Mouse (Mus musculus) lung, postnatal 0 days (tissue): ENCODE measurements around the gene Gpam. TPM values are rescaled to one million over a fixed set of nuclear protein-coding genes. Genes with fewer than 3 reads are reported as not detected.

ENCODE experiments used
- ATAC-seq: fragments of 200-750 bp; cut with Nextera tagmentation; 2 replicates; pipeline ENCODE4 v1.8.0; 2017; ENCODE audit warnings: moderate library complexity
- DNase-seq: peaks from one replicate; pipeline ENCODE4 v3.0.0-alpha.2; 2016; ENCODE audit warnings: low spot score
- H3K27ac ChIP-seq: fragments of 300-500 bp; sonication (generic); 2 replicates; pipeline ENCODE4 v1.5.1; 2014; ENCODE audit warnings: antibody characterized with exemption, mild to moderate bottlenecking, low read length, mixed read lengths
- H3K27me3 ChIP-seq: fragments of 300-500 bp; sonication (generic); replicated peaks from 2 replicates; pipeline ENCODE4 v1.6.1; 2014; ENCODE audit warnings: low read length, mixed read lengths; ENCODE audit not compliant: insufficient read depth
- H3K36me3 ChIP-seq: fragments of 300-500 bp; sonication (generic); 2 replicates; pipeline ENCODE4 v1.6.1; 2014; ENCODE audit warnings: low read length, mixed read lengths; ENCODE audit not compliant: insufficient read depth
- H3K4me1 ChIP-seq: fragments of 300-500 bp; sonication (generic); 2 replicates; pipeline ENCODE4 v1.6.1; 2014; ENCODE audit warnings: antibody characterized with exemption, low read depth, low read length, mixed read lengths; ENCODE audit not compliant: insufficient read depth
- H3K4me2 ChIP-seq: fragments of 300-500 bp; sonication (generic); replicated peaks from 2 replicates; pipeline ENCODE4 v1.6.1; 2014; ENCODE audit warnings: low read depth, mild to moderate bottlenecking, low read length, moderate library complexity, mixed read lengths
- H3K4me3 ChIP-seq: fragments of 300-500 bp; sonication (generic); 2 replicates; pipeline ENCODE4 v1.5.1; 2014; ENCODE audit warnings: low read depth, low read length
- H3K9ac ChIP-seq: fragments of 300-500 bp; sonication (generic); replicated peaks from 2 replicates; pipeline ENCODE4 v1.6.1; 2014; ENCODE audit warnings: low read depth, mild to moderate bottlenecking
- H3K9me3 ChIP-seq: fragments of 300-500 bp; sonication (generic); 2 replicates; pipeline ENCODE4 v1.6.1; 2016; ENCODE audit warnings: low read length, mixed read lengths
- CTCF ChIP-seq: IDR thresholded peaks from 2 replicates; pipeline ENCODE4 v1.5.1; 2016; ENCODE audit warnings: antibody characterized with exemption, mild to moderate bottlenecking
- EP300 ChIP-seq: IDR thresholded peaks from 2 replicates; pipeline ENCODE4 v1.6.1; 2016; ENCODE audit warnings: antibody characterized with exemption, mild to moderate bottlenecking, control low read depth
- WGBS: fragments of 180-500 bp; shearing (Covaris S2); extraction: QIAGEN DNeasy Blood & Tissue Kit; methylation state at CpG from one replicate; pipeline ENCODE4 v1.1.7; 2014; 5-methylcytosine and 5-hydroxymethylcytosine counted together
- polyA plus RNA-seq: library from polyadenylated mRNA; unstranded; fragments of >200 nt; fragmentation: Nextera tagmentation; extraction: Ambion mirVana; gene quantifications from 2 replicates; pipeline ENCODE4 v1.2.1, GENCODE M21; 2015

Gene Gpam
- polyA plus RNA-seq, 1 experiment from 2014 or later: 41.4 TPM

DNA sequence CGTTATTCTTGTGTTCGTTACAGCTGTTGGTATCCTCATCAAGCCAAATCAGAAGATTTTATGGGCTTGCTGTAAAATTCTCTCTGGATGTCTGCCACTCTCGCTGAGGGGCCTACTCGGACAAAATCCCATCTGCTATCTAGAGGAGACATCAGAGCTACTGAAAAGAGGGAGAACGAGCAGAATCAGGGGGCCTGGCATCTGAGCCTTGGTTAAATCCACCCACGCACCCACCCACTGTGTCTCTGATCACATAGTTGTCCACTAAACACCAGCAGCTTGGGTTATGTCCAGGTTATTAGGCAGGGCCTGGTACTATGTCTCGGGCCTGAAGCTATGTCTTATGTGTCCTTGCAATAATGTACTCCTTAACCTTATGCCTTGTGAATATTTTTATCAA is 89.6 kb downstream of the Gpam start:
- 80% methylated on average over 7 of the region's 7 CpGs for WGBS
- H3K4me1 ChIP-seq: no peaks in the 10 kb centered on the region
- DNase-seq (no peak), ATAC-seq (no peak)
- H3K27me3 ChIP-seq: no peaks in the 10 kb centered on the region
- no peaks in the 10 kb centered on the region for H3K9me3 ChIP-seq
- H3K4me2 ChIP-seq: no peak overlapping the region
- no peak overlapping the region for H3K4me3 ChIP-seq
- H3K36me3 ChIP-seq: no peaks in the 10 kb centered on the region
- no peak overlapping the region for H3K27ac ChIP-seq
- TF ChIP-seq CTCF (no peak), EP300 (no peak)
- no peak overlapping the region for H3K9ac ChIP-seq

DNA sequence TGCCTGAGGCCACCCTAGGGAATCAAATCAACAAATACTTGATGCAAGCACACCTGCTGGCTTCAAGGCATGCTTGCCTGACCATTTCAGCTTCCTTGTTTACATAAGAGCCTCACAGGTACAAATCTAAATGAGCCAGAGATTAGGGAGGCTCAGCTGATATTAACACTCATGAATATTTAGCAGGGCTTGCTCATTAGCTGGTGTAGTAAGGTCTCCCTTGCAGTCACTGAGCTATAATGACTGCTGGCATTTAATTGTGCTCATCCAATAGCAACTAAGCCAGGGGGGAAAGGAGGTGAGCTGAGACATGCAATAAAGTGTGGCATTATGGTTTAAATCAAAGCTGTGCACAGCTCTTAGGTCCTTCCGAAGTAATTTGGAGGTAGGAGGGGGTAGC is 108.2 kb downstream of the Gpam start:
- 59% methylated on average over 1 of the region's 1 CpGs for WGBS
- Histone ChIP-seq H3K4me1 (no peaks in the 10 kb centered on the region), H3K4me3 (no peak overlapping the region), H3K36me3 (no peaks in the 10 kb centered on the region), H3K9ac (no peak overlapping the region), H3K9me3 (no peaks in the 10 kb centered on the region), H3K4me2 (no peak overlapping the region), H3K27ac (no peak overlapping the region), H3K27me3 (no peaks in the 10 kb centered on the region)
- ATAC-seq: no peak
- TF ChIP-seq EP300: no peak
- TF ChIP-seq CTCF: no peak
- DNase-seq: no peak

Other genes with a start within 250 kb of the Gpam start
- 0.21 and 0.27 TPM in 2 replicates for gene Tectb, start 53.5 kb upstream of the Gpam start, polyA plus RNA-seq
- 0.05 and 0.18 TPM in 2 replicates for gene Gucy2g, start 114.0 kb upstream of the Gpam start, polyA plus RNA-seq
- gene Acsl5, start 124.7 kb upstream of the Gpam start, polyA plus RNA-seq: 110 and 130 TPM in 2 replicates
- gene Zdhhc6, start 188.8 kb upstream of the Gpam start, polyA plus RNA-seq: 69.3 and 73.2 TPM in 2 replicates
- gene Vti1a, start 189.1 kb upstream of the Gpam start, polyA plus RNA-seq: 17.9 and 19.2 TPM in 2 replicates